Mouse (Mus musculus): ENCODE data around the gene Lrrc74b.

- TF ChIP-seq CHD2 (IDR thresholded peaks at IDR 0.05; ENCODE audit: low read depth, low read length) (no peak), ZC3H11A (IDR thresholded peaks at IDR 0.05; ENCODE audit: borderline replicate concordance, low read depth, low read length) (no peak), HCFC1 (IDR thresholded peaks at IDR 0.05; ENCODE audit: borderline replicate concordance, insufficient read depth, low read length) (no peak), MAFK (IDR thresholded peaks at IDR 0.05; ENCODE audit: insufficient read depth, low read depth, low read length) (no peak)
These were observed 2.5 kb upstream of the Lrrc74b start for GRCm38 (mm10) chr16:17563580-17563979.
